Mouse (Mus musculus): ENCODE results near the gene Nectin4.

Nectin4 gene

GRCm38 (mm10) chr1:171411492-171411941 is 41.6 kb downstream of the Nectin4 start:
- DNase-seq (ENCODE audit: low spot score in 2 of 2) = peak; percentile 27 to 43

GRCm38 (mm10) chr1:171412001-171412441 is 42.1 kb downstream of the Nectin4 start:
- DNase-seq (ENCODE audit: low spot score in 2 of 2) = peak; percentile 17 to 34

- DNase-seq (ENCODE audit: low spot score in 2 of 2) = no peak
Observed at GRCm38 (mm10) chr1:171412446-171412845, 42.5 kb downstream of the Nectin4 start.

- DNase-seq (ENCODE audit: low spot score in 2 of 2) = no peak
Observed at GRCm38 (mm10) chr1:171413608-171414007, 43.7 kb downstream of the Nectin4 start.

GRCm38 (mm10) chr1:171418660-171419059 is 48.8 kb downstream of the Nectin4 start, which contains the start of gene Tstd1:
Tstd1 (plus strand) TSS chr1:171418872.
- no peak for DNase-seq (ENCODE audit: low spot score in 2 of 2)

- no peak for DNase-seq (ENCODE audit: low spot score in 2 of 2)
Observed at GRCm38 (mm10) chr1:171419291-171419882, 49.5 kb downstream of the Nectin4 start.

- no peak for DNase-seq (ENCODE audit: low spot score in 2 of 2)
Observed at GRCm38 (mm10) chr1:171419905-171420304, 50.0 kb downstream of the Nectin4 start.

- no peak for DNase-seq (ENCODE audit: low spot score in 2 of 2)
Observed at GRCm38 (mm10) chr1:171422504-171423095, 52.7 kb downstream of the Nectin4 start.

- DNase-seq (ENCODE audit: low spot score in 2 of 2) = no peak
Observed at GRCm38 (mm10) chr1:171424638-171425037, 54.7 kb downstream of the Nectin4 start.

GRCm38 (mm10) chr1:171425126-171425525 is 55.2 kb downstream of the Nectin4 start:
- DNase-seq (ENCODE audit: low spot score in 2 of 2) = no peak

- no peak for DNase-seq (ENCODE audit: low spot score in 2 of 2)
Observed at GRCm38 (mm10) chr1:171432158-171432557, 62.3 kb downstream of the Nectin4 start.

GRCm38 (mm10) chr1:171435288-171435814 is 65.5 kb downstream of the Nectin4 start:
- DNase-seq (ENCODE audit: low spot score in 2 of 2) = no peak

GRCm38 (mm10) chr1:171435974-171436373 is 66.1 kb downstream of the Nectin4 start:
- DNase-seq (ENCODE audit: low spot score in 2 of 2) = no peak

GRCm38 (mm10) chr1:171437264-171438013 is 67.5 kb downstream of the Nectin4 start, which contains the start of gene F11r:
F11r (plus strand) TSS chr1:171437535.
- peak; percentile 39 to 55 for DNase-seq (ENCODE audit: low spot score in 2 of 2)

All from spleen, postnatal 14 days (tissue).